Mouse (Mus musculus): Measurements from ENCODE around the gene Tmprss12. TPM values are rescaled to one million over a fixed set of nuclear protein-coding genes. Genes with fewer than 3 reads are reported as not detected.
"Not testable (repeated sequence)": the region's sequence is repeated elsewhere in the genome, so short reads cannot be mapped to it uniquely, and the experiment has no call there.

The Tmprss12 gene
- total RNA-seq, 2 experiments from 2014 or later: not detected

- ATAC-seq (replicated peaks; ENCODE audit: low FRiP score, poor library complexity, severe bottlenecking): no peak
Observed at GRCm38 (mm10) chr15:100320295-100320905, 39.8 kb downstream of the Tmprss12 start.

GRCm38 (mm10) chr15:100321134-100321533 lies 40.5 kb downstream of the Tmprss12 start:
- ATAC-seq (replicated peaks; ENCODE audit: low FRiP score, poor library complexity, severe bottlenecking): no peak

GRCm38 (mm10) chr15:100324021-100324591 lies 43.5 kb downstream of the Tmprss12 start:
- ATAC-seq (replicated peaks; ENCODE audit: low FRiP score, poor library complexity, severe bottlenecking): peak; percentile 88

- no peak for ATAC-seq (replicated peaks; ENCODE audit: low FRiP score, poor library complexity, severe bottlenecking)
Observed at GRCm38 (mm10) chr15:100325235-100325634, 44.6 kb downstream of the Tmprss12 start.

- ATAC-seq (replicated peaks; ENCODE audit: low FRiP score, poor library complexity, severe bottlenecking): not testable (repeated sequence)
Observed at GRCm38 (mm10) chr15:100328089-100328488, 47.5 kb downstream of the Tmprss12 start.

GRCm38 (mm10) chr15:100329336-100329735 lies 48.7 kb downstream of the Tmprss12 start:
- ATAC-seq (replicated peaks; ENCODE audit: low FRiP score, poor library complexity, severe bottlenecking): not testable (repeated sequence)

- no peak for ATAC-seq (replicated peaks; ENCODE audit: low FRiP score, poor library complexity, severe bottlenecking)
Observed at GRCm38 (mm10) chr15:100330739-100331138, 50.1 kb downstream of the Tmprss12 start.

GRCm38 (mm10) chr15:100332077-100332961 lies 51.7 kb downstream of the Tmprss12 start:
- peak; percentile 85 for ATAC-seq (replicated peaks; ENCODE audit: low FRiP score, poor library complexity, severe bottlenecking)

- no peak for ATAC-seq (replicated peaks; ENCODE audit: low FRiP score, poor library complexity, severe bottlenecking)
Observed at GRCm38 (mm10) chr15:100334629-100335028, 54.0 kb downstream of the Tmprss12 start, which contains the start of gene Mettl7a3. TSS of gene Mettl7a3 (plus strand) at chr15:100334929.

- ATAC-seq (replicated peaks; ENCODE audit: low FRiP score, poor library complexity, severe bottlenecking): peak; percentile 54
Observed at GRCm38 (mm10) chr15:100337328-100337727, 56.7 kb downstream of the Tmprss12 start.

- peak; percentile 80 for ATAC-seq (replicated peaks; ENCODE audit: low FRiP score, poor library complexity, severe bottlenecking)
Observed at GRCm38 (mm10) chr15:100337847-100338246, 57.2 kb downstream of the Tmprss12 start.

GRCm38 (mm10) chr15:100341314-100341980 lies 60.8 kb downstream of the Tmprss12 start:
- ATAC-seq (replicated peaks; ENCODE audit: low FRiP score, poor library complexity, severe bottlenecking): not testable (repeated sequence)

Other genes starting within 250 kb of the Tmprss12 start
- gene Dip2b, start 242.2 kb upstream of the Tmprss12 start, total RNA-seq (2015; ENCODE audit: low replicate concordance): 4.2 and 7.7 TPM in 2 replicates
- gene Dip2b, start 242.2 kb upstream of the Tmprss12 start, total RNA-seq (2017; ENCODE audit: low replicate concordance): 2.6 and 4.2 TPM in 2 replicates
- gene Atf1, start 53.0 kb upstream of the Tmprss12 start, total RNA-seq (2015; ENCODE audit: low replicate concordance): 32.9 and 33.6 TPM in 2 replicates
- gene Atf1, start 53.0 kb upstream of the Tmprss12 start, total RNA-seq (2017; ENCODE audit: low replicate concordance): 64.8 and 87.7 TPM in 2 replicates
- gene Mettl7a1, start 23.3 kb downstream of the Tmprss12 start, total RNA-seq (2015; ENCODE audit: low replicate concordance): 95.7 and 125 TPM in 2 replicates
- 255 and 340 TPM in 2 replicates for gene Mettl7a1, start 23.3 kb downstream of the Tmprss12 start, total RNA-seq (2017; ENCODE audit: low replicate concordance)
- gene Mettl7a3, start 54.1 kb downstream of the Tmprss12 start, total RNA-seq (2015; ENCODE audit: low replicate concordance): not detected in 2 replicates
- gene Mettl7a3, start 54.1 kb downstream of the Tmprss12 start, total RNA-seq (2017; ENCODE audit: low replicate concordance): 0.42 TPM in 1 of 2 replicates, not detected in the other
- gene Methig1, start 72.3 kb downstream of the Tmprss12 start, total RNA-seq (2015; ENCODE audit: low replicate concordance): not detected in 2 replicates
- gene Methig1, start 72.3 kb downstream of the Tmprss12 start, total RNA-seq (2017; ENCODE audit: low replicate concordance): not detected in 2 replicates
- gene Mettl7a2, start 72.4 kb downstream of the Tmprss12 start, total RNA-seq (2015; ENCODE audit: low replicate concordance): not detected in 2 replicates
- 0.56 TPM in 1 of 2 replicates, not detected in the other for gene Mettl7a2, start 72.4 kb downstream of the Tmprss12 start, total RNA-seq (2017; ENCODE audit: low replicate concordance)
- gene Higd1c, start 83.7 kb downstream of the Tmprss12 start, total RNA-seq (2015; ENCODE audit: low replicate concordance): not detected in 2 replicates
- not detected in 2 replicates for gene Higd1c, start 83.7 kb downstream of the Tmprss12 start, total RNA-seq (2017; ENCODE audit: low replicate concordance)
- gene Gm5475, start 141.3 kb downstream of the Tmprss12 start, total RNA-seq (2015; ENCODE audit: low replicate concordance): not detected in 2 replicates
- not detected in 2 replicates for gene Gm5475, start 141.3 kb downstream of the Tmprss12 start, total RNA-seq (2017; ENCODE audit: low replicate concordance)
- 14.6 and 18.3 TPM in 2 replicates for gene Slc11a2, start 144.2 kb downstream of the Tmprss12 start, total RNA-seq (2015; ENCODE audit: low replicate concordance)
- 20.1 and 23.8 TPM in 2 replicates for gene Slc11a2, start 144.2 kb downstream of the Tmprss12 start, total RNA-seq (2017; ENCODE audit: low replicate concordance)
- 4.4 and 4.8 TPM in 2 replicates for gene Letmd1, start 188.2 kb downstream of the Tmprss12 start, total RNA-seq (2015; ENCODE audit: low replicate concordance)
- 2.5 and 3.7 TPM in 2 replicates for gene Letmd1, start 188.2 kb downstream of the Tmprss12 start, total RNA-seq (2017; ENCODE audit: low replicate concordance)
- gene Csrnp2, start 214.7 kb downstream of the Tmprss12 start, total RNA-seq (2015; ENCODE audit: low replicate concordance): 0.21 TPM in 1 of 2 replicates, not detected in the other
- 0.51 and 0.98 TPM in 2 replicates for gene Csrnp2, start 214.7 kb downstream of the Tmprss12 start, total RNA-seq (2017; ENCODE audit: low replicate concordance)